Mouse (Mus musculus): ENCODE measurements at regions not wholly inside any gene's neighbourhood (a gene's known extent, or its start where the extent isn't known, plus 50 kb on each side); places are given as distances from the start of the nearest gene placed in this dataset.
A peak's percentile ranks its signal among the peaks of the same experiment; 100 is the strongest.

- DNase-seq, result no peak
Measured at GRCm38 (mm10) chr8:89903346-89903745, 444.8 kb downstream of the Tox3 start.

GRCm38 (mm10) chr8:89872768-89873167, 475.4 kb downstream of the Tox3 start:
- no peak for DNase-seq

- DNase-seq, result no peak
Measured at GRCm38 (mm10) chr8:89871966-89872365, 476.2 kb downstream of the Tox3 start.

DNA sequence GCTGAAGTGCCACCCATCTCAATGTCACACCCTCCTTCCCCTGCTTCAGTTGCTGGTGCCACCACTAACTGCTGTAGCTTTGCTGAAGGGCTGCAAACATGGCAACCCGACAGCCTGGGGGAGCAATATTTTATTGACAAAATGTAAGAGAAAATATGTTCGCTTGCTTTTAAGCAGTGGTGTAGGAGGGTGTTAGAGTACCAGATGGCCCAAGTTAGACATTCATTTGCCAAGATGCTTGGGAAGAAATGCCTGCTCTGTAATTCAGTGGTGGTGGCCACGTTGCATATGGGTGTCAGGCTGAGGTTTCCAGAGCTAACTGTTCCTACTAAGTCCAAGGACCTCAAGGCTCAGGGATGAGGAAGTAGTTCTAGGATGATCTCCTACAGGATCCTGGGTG, 488.3 kb downstream of the Tox3 start:
- DNase-seq, result no peak

GRCm38 (mm10) chr8:89858706-89859385, 489.3 kb downstream of the Tox3 start:
- DNase-seq, result peak in 1 of 2 experiments; percentile 32

GRCm38 (mm10) chr8:89855556-89855955, 492.6 kb downstream of the Tox3 start:
- no peak for DNase-seq

GRCm38 (mm10) chr8:89850209-89850796, 497.8 kb downstream of the Tox3 start:
- DNase-seq, result peak; percentile 33 to 56

GRCm38 (mm10) chr8:89849416-89850208, 498.5 kb downstream of the Tox3 start:
- DNase-seq, result peak; percentile 19 to 49

- no peak for DNase-seq
Measured at GRCm38 (mm10) chr8:89838494-89838893, 509.6 kb downstream of the Tox3 start.

- no peak for DNase-seq
Measured at GRCm38 (mm10) chr8:89833715-89834114, 514.4 kb downstream of the Tox3 start.

DNA sequence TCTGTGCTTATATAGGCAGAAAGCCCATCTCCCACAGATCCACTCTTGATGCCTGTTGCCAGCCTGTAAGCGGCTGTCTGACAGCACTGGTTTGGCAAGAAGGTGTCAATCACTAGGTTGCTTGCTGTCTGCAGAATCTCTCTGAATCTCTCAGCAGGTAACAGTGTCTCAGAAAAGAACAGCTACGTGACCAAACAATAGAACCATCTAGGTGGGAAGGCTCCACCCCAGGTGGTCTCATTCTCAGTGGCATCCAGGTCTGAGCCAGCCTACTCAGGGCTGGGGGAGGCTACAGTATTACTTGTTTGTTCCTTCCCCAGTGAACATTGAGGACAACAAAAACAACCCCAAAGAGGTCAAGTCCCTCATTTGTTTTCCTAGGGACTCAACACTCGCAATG, 523.6 kb downstream of the Tox3 start:
- DNase-seq, result no peak

DNA sequence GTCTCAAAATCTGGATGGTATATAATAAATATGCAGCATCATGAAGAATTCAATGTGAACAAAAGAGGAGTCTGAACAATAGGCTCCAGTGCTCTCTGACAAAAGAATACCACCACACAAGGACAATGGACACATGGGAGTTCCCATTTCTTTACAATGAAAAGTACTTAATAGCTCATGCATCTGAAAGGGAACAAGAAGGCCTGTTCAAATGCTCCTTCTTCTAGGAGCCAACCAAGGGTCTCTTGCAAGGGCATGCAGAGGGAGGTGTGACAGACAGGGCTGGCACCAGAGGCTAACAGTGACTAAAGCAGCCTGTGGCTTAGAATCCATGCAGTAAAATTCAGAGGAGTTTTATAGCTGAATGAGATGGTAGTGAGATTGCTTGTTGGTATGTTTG, 524.5 kb downstream of the Tox3 start:
- no peak for DNase-seq

- DNase-seq, result no peak
Measured at GRCm38 (mm10) chr8:89812036-89812711, 536.0 kb downstream of the Tox3 start.

- no peak for DNase-seq
Measured at GRCm38 (mm10) chr8:89788296-89788695, 559.8 kb downstream of the Tox3 start.

DNA sequence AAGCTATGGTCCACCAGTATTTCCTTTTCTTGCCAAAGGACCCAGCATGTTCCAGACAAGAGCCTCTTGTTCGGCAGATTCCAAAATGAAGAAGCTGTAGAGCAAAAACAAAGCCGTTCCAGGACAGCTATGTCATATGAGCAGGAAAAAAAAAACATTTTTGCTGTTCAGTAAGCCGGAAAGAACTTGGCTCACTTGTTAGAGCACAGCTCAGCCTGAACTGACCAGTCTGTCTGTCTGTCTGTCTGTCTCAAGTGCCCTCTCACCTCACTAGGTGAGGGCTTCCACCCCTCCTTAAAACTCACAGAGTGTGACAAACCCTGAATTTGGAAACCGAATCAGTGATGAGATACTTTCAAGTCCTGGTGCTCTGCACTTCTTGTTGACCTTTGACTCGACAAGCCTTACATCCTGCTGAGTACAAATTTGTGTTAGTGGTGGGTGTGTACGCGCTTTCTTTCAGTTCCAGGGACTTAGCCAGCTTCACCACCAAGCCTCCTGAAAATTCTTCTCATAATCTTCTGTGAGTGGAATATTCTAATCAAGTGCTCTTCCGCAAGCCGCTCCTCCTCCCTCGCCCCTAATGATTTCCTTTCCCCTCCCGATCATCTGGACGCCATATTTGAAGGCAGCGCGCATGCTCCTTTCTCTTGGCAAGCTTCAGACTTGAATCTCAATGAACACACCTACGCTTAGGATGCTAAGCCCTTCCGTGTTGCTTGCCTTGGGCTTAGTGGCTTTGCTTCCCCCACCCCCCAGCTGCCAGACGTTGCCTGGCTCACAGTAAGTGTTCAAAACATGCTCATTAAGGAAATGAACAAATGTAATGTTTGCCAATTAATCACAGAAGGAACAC, 560.9 kb downstream of the Tox3 start:
- DNase-seq, result no peak

GRCm38 (mm10) chr8:89785011-89785410, 563.1 kb downstream of the Tox3 start:
- peak; percentile 37 to 84 for DNase-seq

GRCm38 (mm10) chr8:89783311-89783710, 564.8 kb downstream of the Tox3 start:
- no peak for DNase-seq

- DNase-seq, result no peak
Measured at GRCm38 (mm10) chr8:89766387-89766786, 581.8 kb downstream of the Tox3 start.

GRCm38 (mm10) chr8:89759531-89759930, 588.6 kb downstream of the Tox3 start:
- DNase-seq, result no peak

GRCm38 (mm10) chr8:89758695-89759094, 589.4 kb downstream of the Tox3 start:
- no peak for DNase-seq

GRCm38 (mm10) chr8:89755951-89756350, 592.2 kb downstream of the Tox3 start:
- DNase-seq, result no peak

GRCm38 (mm10) chr8:89751201-89751600, 596.9 kb downstream of the Tox3 start:
- no peak for DNase-seq
